Mouse (Mus musculus): Measurements from ENCODE around the gene Zfp553.

DNA sequence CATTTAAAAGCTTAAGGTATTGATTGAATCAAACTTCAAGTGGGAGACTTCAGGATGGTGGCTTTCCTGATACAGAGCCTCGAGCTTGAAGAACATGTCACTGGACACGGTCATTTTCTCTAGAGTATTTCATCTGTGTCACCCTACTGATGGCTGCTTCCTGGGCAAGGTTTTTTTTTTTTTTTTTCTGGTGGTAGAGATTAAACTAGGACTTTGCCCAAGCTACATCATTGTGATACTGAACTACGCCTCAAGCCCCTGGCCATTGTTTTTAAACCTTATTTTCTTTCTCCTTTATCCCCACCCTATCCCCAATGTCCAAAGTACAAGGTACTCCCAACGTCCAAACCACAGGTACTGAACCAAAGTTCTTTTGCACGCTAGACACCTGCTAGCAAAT, 37.8 kb downstream of the Zfp553 start:
- TF ChIP-seq CTCF (IDR thresholded peaks at IDR 0.05; ENCODE audit: low read depth, low read length) (no peak), POLR2A (IDR thresholded peaks at IDR 0.05; ENCODE audit: insufficient read depth, low read length) (no peak)

Measured in ES-Bruce4 (cell line).